In the genomic region with DNA sequence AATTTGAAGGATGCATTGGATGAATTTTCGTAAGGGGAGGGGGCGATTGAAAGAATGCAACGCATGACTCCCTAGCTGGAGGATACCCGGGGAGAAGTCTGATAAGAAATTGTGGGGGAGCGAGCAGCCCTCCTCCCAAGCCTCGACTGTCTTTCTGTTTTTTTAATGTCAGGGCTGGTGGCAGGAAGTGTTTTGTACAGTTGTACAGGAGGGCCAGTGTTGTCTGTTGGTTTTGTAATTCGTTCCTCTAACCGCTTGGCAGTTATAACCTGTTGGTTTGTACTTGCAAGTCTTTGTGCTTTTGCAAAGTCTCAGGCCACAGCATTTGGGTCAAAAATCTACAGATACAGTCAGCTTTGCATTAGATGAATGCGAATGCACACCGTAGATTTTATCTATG, we compare ENCODE assay signal across 7 mouse cellular contexts. TPM values are rescaled to one million over a fixed set of nuclear protein-coding genes. Genes with fewer than 3 reads are reported as not detected.
DNase-seq lines count a peak whose midpoint lies in the region; ATAC-seq and TF ChIP-seq lines count a peak whose summit lies in the region.

No protein-coding gene starts in this region.

- peak overlapping the region; percentile 90 for H3K27ac ChIP-seq in lung, postnatal 0 days (ENCODE audit: low read length)
- H3K27ac ChIP-seq in forebrain, embryonic 11.5 days (ENCODE audit: low read depth, low read length) = no peak overlapping the region
- no peak overlapping the region for H3K27ac ChIP-seq in liver, embryonic 11.5 days (ENCODE audit: low read depth, low read length)
- no peak overlapping the region for H3K27ac ChIP-seq in stomach, embryonic 16.5 days (ENCODE audit: low read length)

- no peak for TF ChIP-seq EP300 in lung, postnatal 0 days (IDR thresholded peaks at IDR 0.05)

- H3K4me2 ChIP-seq in lung, postnatal 0 days (replicated peaks; ENCODE audit: low read depth, low read length) = peak overlapping the region; percentile 86
- H3K4me2 ChIP-seq in forebrain, embryonic 11.5 days (ENCODE audit: low read depth, low read length, severe bottlenecking) = peak overlapping the region; percentile 73
- H3K4me2 ChIP-seq in liver, embryonic 11.5 days = peak overlapping the region; percentile 71
- peak overlapping the region; percentile 73 for H3K4me2 ChIP-seq in stomach, embryonic 16.5 days (ENCODE audit: low read depth, low read length)

- no peaks in the 10 kb centered on the region for H3K9me3 ChIP-seq in lung, postnatal 0 days (ENCODE audit: low read length)
- no peaks in the 10 kb centered on the region for H3K9me3 ChIP-seq in forebrain, embryonic 11.5 days (ENCODE audit: control insufficient read depth, low read length)
- H3K9me3 ChIP-seq in liver, embryonic 11.5 days (ENCODE audit: control insufficient read depth, low read length) = no peaks in the 10 kb centered on the region
- H3K9me3 ChIP-seq in stomach, embryonic 16.5 days (replicated peaks; ENCODE audit: control insufficient read depth, low read length) = no peaks in the 10 kb centered on the region

- ATAC-seq in lung, postnatal 0 days = no peak
- no peak for ATAC-seq in forebrain, embryonic 11.5 days (replicated peaks; ENCODE audit: low FRiP score)
- ATAC-seq in liver, embryonic 11.5 days (replicated peaks; ENCODE audit: low FRiP score) = no peak
- no peak for ATAC-seq in stomach, embryonic 16.5 days (ENCODE audit: insufficient read depth, low FRiP score)

- peak overlapping the region; percentile 85 for H3K9ac ChIP-seq in lung, postnatal 0 days (replicated peaks; ENCODE audit: low read depth)
- peak overlapping the region; percentile 86 for H3K9ac ChIP-seq in forebrain, embryonic 11.5 days (ENCODE audit: low read length)
- H3K9ac ChIP-seq in liver, embryonic 11.5 days (ENCODE audit: low read depth, low read length) = peak overlapping the region; percentile 51
- peak overlapping the region; percentile 77 for H3K9ac ChIP-seq in stomach, embryonic 16.5 days (ENCODE audit: low read length)

- DNase-seq in lung, postnatal 0 days (ENCODE audit: low spot score) = no peak
- DNase-seq in lung, postnatal 10 days = no peak
- DNase-seq in forebrain, embryonic 11.5 days (ENCODE audit: low spot score) = no peak
- peak; percentile 45 for DNase-seq in liver, embryonic 11.5 days (ENCODE audit: low spot score)
- no peak for DNase-seq in frontal cortex, postnatal 10 days (ENCODE audit: low spot score in 2 of 2)
- no peak for DNase-seq in gastrocnemius, postnatal 25 days

- TF ChIP-seq CTCF in lung, postnatal 0 days (IDR thresholded peaks at IDR 0.05) = no peak

- WGBS in lung, postnatal 0 days = 9% methylated on average over 10 of the region's 10 CpGs
- 28% methylated on average over 10 of the region's 10 CpGs for WGBS in forebrain, embryonic 11.5 days
- 15% methylated on average over 10 of the region's 10 CpGs for WGBS in liver, embryonic 11.5 days
- 15% methylated on average over 10 of the region's 10 CpGs for WGBS in stomach, embryonic 16.5 days

- no peaks in the 10 kb centered on the region for H3K27me3 ChIP-seq in lung, postnatal 0 days (replicated peaks; ENCODE audit: insufficient read depth, low read length)
- H3K27me3 ChIP-seq in forebrain, embryonic 11.5 days (ENCODE audit: control insufficient read depth, insufficient read depth, low read length) = no peaks in the 10 kb centered on the region
- no peaks in the 10 kb centered on the region for H3K27me3 ChIP-seq in liver, embryonic 11.5 days (replicated peaks; ENCODE audit: control insufficient read depth, insufficient read depth, low read length)
- no peaks in the 10 kb centered on the region for H3K27me3 ChIP-seq in stomach, embryonic 16.5 days (ENCODE audit: control insufficient read depth, insufficient read depth, low read length)

- H3K4me3 ChIP-seq in lung, postnatal 0 days (ENCODE audit: low read depth, low read length) = peak overlapping the region; percentile 95
- H3K4me3 ChIP-seq in forebrain, embryonic 11.5 days (ENCODE audit: low read depth, low read length) = peak overlapping the region; percentile 84
- H3K4me3 ChIP-seq in liver, embryonic 11.5 days (ENCODE audit: low read depth, low read length) = peak overlapping the region; percentile 92
- H3K4me3 ChIP-seq in stomach, embryonic 16.5 days (replicated peaks; ENCODE audit: low read length) = peak overlapping the region; percentile 73

- peaks cover 17% of the 10 kb centered on the region; the same call in 1 of the 2 replicates for H3K4me1 ChIP-seq in lung, postnatal 0 days (ENCODE audit: insufficient read depth, low read depth, low read length)
- peaks cover 8% of the 10 kb centered on the region for H3K4me1 ChIP-seq in forebrain, embryonic 11.5 days (replicated peaks; ENCODE audit: control insufficient read depth, insufficient read depth, low read length)
- H3K4me1 ChIP-seq in liver, embryonic 11.5 days (replicated peaks; ENCODE audit: control insufficient read depth, insufficient read depth, low read length) = peaks cover 8% of the 10 kb centered on the region
- no peaks in the 10 kb centered on the region; the same call in 1 of the 2 replicates for H3K4me1 ChIP-seq in stomach, embryonic 16.5 days (ENCODE audit: control insufficient read depth, insufficient read depth, low read length)

- no peaks in the 10 kb centered on the region for H3K36me3 ChIP-seq in lung, postnatal 0 days (ENCODE audit: insufficient read depth, low read length)
- H3K36me3 ChIP-seq in forebrain, embryonic 11.5 days (ENCODE audit: control insufficient read depth, insufficient read depth, low read length) = no peaks in the 10 kb centered on the region
- no peaks in the 10 kb centered on the region for H3K36me3 ChIP-seq in liver, embryonic 11.5 days (ENCODE audit: control insufficient read depth, insufficient read depth, low read length)
- H3K36me3 ChIP-seq in stomach, embryonic 16.5 days (ENCODE audit: control insufficient read depth, insufficient read depth, low read length) = no peaks in the 10 kb centered on the region

RNA-seq across cellular contexts. Expression of gene Elovl5, which starts 1.0 kb away (rescaled TPM):
- 179 and 213 TPM in 2 replicates for polyA plus RNA-seq in lung, postnatal 0 days (2015; fragmentation: Nextera tagmentation; extraction: Ambion mirVana)
- 97.8 and 101 TPM in 2 replicates for polyA plus RNA-seq in forebrain, embryonic 11.5 days (2014; fragmentation: Nextera tagmentation; extraction: Ambion mirVana)
- polyA plus RNA-seq in liver, embryonic 11.5 days (2014; fragmentation: Nextera tagmentation; extraction: Ambion mirVana) = 54.1 and 56.0 TPM in 2 replicates
- 66.8 and 67.6 TPM in 2 replicates for polyA plus RNA-seq in stomach, embryonic 16.5 days (2015; fragmentation: Nextera tagmentation; extraction: Ambion mirVana)
- 10 to 100 TPM in 1 of 2 experiments, 1 to 10 TPM in 1; 9.3 to 11.8 TPM for total RNA-seq in gastrocnemius, postnatal 25 days (2021)
